Mouse (Mus musculus) common myeloid progenitor, adult 5-6 weeks (primary cell): Measurements from ENCODE around the gene Lurap1l. TPM values are rescaled to one million over a fixed set of nuclear protein-coding genes. Genes with fewer than 3 reads are reported as not detected.

Source experiments
- ATAC-seq: replicated peaks from 2 replicates; pipeline ENCODE4 v1.8.0; 2016; ENCODE audit warnings: low read depth, mild to moderate bottlenecking, moderate TSS enrichment, inconsistent platforms; ENCODE audit not compliant: poor library complexity, severe bottlenecking
- total RNA-seq: library from RNA; stranded (forward); fragments of 200-1000, 187-1606 nt; gene quantifications from 2 replicates; pipeline ENCODE4 v1.2.3, GENCODE M21; 2017

The Lurap1l gene
- total RNA-seq = not detected in 2 replicates

DNA sequence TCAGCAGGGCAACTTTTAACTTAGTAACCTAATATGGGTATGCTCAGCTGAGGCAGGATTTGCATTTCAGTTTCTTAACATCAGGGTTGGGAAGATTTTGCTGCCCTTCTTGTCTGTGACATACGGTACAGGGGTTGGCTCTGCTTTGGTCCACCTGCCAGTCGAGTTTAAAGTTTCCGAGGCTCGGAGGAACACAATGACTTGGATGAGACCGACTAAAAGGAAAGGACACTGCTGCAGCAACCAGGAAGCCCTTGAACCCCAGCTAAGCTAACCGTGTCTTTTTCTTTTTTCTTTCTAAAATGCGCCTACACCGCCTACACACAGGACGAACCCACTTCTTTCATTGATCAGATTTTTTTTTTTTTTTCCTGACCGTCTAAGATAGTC lies at the start of gene Lurap1l:
TSS of gene Lurap1l (plus strand) at position 166 of the 390 bp plus-strand sequence.
- no peak for ATAC-seq

DNA sequence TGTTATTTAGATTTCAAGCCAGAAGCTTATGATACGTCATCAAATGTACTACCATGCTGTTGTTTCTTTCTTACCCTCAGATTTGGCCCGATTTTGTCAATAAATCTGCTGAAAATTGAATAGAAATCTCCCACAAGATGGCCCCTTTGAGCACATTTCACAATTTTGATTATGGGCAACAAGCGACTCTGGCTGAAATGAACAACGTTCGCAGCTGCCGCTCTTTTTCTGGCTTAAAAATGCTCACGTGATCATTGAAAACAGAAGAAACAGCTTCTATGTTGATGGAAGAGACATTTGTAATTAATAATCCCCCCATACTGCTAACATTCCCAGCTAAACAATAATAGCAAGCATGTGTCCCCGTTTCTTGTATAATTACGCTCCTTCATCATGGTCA lies 47.5 kb upstream of the Lurap1l start:
- ATAC-seq = no peak

GRCm38 (mm10) chr4:80863906-80864305 lies 46.5 kb upstream of the Lurap1l start:
- no peak for ATAC-seq

DNA sequence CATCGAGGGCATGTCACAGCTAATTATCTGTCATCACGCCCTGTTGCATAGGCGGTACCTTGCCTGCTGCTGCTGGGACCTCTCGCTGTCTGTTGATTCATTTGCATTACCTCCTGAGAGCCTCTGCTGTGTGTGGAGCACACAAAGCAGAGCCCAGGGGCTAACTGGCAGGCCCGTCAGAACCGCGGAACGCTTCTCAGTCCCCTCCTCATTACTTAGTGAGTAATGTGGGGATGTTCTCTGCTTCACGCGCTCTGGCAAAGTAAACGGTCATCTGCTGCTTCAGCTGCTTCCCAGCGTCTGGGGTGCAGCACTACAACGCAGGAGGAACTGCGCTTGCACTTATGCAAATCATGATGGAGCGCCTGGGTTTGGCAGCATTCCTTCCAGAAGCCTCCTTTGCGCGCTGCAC lies 45.9 kb upstream of the Lurap1l start:
- ATAC-seq = no peak

- no peak for ATAC-seq
Measured at GRCm38 (mm10) chr4:80866065-80866464, 44.4 kb upstream of the Lurap1l start.

GRCm38 (mm10) chr4:80869598-80869997 lies 40.8 kb upstream of the Lurap1l start:
- no peak for ATAC-seq

GRCm38 (mm10) chr4:80872847-80873644 lies 37.4 kb upstream of the Lurap1l start:
- ATAC-seq = peak; percentile 39; the same call in 1 of the 2 replicates

DNA sequence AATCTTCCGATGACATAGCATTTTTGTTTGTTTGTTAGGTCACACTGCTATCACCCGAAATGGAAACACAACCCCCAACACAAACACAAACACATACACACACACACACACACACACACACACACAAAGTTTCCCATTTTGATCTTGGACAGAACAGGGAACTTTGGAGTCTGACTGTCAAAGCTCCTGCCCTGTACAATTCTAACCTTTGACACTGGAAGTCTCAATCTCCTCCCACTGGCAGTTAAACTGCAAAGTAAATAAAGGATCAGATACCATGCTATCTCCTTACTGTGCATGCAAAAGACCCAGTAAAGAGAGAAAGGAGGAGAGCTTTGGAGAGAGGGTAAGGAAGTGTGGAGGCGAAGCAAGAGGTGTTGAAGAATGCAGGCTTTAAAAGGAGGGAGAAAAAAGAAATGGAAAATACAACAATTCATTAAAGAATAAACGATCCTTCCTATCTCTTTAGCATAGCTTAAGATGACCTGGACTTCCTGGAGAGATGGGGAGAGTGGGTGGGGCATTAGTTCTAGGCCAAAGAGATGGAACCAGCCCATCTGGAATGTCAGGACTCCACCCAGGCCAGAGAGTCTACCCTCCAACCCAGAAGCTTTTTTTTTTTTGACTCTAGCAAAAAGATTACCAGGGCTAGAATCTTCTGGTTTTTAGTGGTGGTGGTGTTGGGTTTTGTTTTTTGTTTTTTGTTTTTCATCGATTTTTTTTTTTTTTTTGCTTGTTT lies 36.2 kb upstream of the Lurap1l start:
- ATAC-seq = no peak

GRCm38 (mm10) chr4:80875055-80875454 lies 35.4 kb upstream of the Lurap1l start:
- ATAC-seq = no peak

DNA sequence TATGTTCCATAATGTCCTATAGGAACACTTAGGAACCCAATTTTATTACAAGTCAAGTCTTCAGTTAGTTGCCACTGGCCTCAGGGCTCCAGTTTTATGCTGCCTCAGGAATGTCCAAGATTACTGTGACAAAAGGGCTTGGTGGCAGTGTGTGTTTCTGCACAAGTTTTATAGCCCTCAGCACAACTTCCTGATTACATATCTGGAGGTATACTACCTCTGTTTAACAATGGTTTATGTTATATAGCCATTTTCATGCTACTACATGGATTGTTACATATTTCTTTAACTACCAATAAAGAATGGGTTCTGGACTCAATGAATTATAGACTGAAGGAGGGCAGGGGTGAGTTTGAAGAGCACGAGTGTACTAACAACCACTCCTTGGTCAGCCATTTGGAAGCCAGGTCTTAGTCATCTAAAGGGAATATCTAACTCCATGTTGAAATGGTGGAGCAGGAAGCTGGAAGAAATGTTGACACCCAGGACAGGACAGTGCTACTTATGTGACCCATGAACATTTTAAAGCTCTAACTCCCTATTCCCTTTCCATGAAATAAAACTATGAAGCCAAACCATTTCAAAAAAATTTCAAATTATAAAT lies 28.3 kb upstream of the Lurap1l start:
- no peak for ATAC-seq

- ATAC-seq = no peak
Measured at GRCm38 (mm10) chr4:80886631-80887030, 23.8 kb upstream of the Lurap1l start.

DNA sequence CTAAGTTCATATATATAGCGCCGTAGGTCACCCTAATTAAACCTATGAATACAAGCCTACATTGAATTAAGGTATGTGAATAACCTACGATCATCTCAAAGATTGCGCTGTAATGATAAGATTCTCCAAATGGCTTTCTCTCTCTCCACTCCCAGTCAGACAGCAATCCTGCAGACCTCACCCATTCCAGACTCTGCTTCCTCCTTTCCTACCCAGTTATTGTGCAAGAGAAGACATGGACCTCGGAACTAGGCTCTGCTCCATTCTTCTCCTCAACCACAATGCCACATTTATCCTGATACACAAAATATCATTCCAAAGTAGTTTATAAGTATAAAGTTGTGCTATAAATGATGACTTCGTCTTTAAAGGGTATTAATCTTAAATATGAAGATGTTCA lies 19.4 kb upstream of the Lurap1l start:
- no peak for ATAC-seq

- ATAC-seq = no peak
Measured at GRCm38 (mm10) chr4:80895278-80895894, 15.1 kb upstream of the Lurap1l start.

- no peak for ATAC-seq
Measured at GRCm38 (mm10) chr4:80906726-80907125, 3.7 kb upstream of the Lurap1l start.

DNA sequence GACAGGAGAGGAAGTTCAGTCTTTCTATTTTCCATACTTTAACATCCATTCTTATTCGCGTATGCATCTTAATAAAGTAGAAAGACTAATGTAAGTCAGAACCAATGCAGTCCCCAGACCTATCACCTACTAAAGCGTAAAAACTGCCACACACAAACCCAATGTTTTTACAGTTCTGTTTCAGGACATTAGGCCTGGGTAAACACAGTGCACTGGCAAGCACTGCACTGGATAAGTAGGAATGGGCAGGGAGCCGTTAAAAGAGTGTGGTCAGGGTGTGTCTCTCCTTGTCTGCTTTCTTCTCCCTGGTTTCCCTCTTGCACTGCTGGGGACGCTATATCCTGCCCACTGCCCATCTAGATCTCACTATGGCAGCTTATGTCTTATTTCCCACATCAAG lies 2.5 kb upstream of the Lurap1l start:
- ATAC-seq = no peak

GRCm38 (mm10) chr4:80908902-80909301 lies 1.5 kb upstream of the Lurap1l start:
- ATAC-seq = no peak

DNA sequence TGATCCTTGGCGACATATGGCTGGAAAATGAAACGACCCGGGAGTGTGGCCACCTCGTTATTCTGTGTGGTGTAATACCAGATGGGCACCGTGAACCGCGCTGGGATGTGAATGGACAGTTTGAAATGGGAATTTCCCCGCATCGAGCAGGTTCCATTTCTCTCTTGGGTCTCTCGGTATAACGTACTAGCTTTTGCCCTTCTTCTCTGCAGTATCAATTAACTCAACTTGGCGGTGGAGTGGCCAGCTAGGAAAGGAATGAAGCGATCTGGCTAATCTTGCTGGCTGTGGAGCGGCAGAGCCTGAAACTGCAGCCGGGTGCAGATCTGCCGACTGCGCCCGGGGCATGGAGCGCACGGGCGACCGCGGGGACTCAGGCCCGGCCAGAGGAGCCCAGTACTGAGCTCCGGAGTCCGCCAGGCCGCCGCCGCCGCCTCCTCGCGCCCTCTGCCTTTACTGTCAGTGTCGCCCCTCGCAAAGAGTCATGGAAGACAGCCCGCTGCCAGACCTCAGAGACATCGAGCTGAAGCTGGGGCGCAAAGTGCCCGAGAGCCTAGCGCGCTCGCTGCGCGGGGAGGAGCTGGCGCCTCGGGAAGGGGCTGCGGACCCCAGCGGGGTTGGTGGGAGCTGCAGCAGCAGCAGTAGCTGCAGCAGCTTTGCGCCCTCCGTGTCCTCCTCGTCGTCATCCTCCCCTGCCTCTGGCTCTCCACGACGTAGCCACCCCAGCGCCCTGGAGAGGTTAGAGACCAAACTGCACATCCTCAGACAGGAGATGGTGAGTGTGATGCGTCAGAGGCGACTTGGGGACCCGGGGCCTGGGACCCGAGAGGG lies 640 bp downstream of the Lurap1l start:
- ATAC-seq = no peak

- no peak for ATAC-seq
Measured at GRCm38 (mm10) chr4:80911706-80912540, 1.5 kb downstream of the Lurap1l start.

- no peak for ATAC-seq
Measured at GRCm38 (mm10) chr4:80915211-80915610, 4.8 kb downstream of the Lurap1l start.
